Mouse (Mus musculus) myocyte (in vitro differentiated cells): ENCODE measurements around the gene Nrf1.

ENCODE experiments used
- CEBPB ChIP-seq: IDR thresholded peaks from 2 replicates; pipeline ENCODE4 v1.6.1; 2011; ENCODE audit warnings: mild to moderate bottlenecking, moderate library complexity; ENCODE audit not compliant: poor library complexity, insufficient read depth, severe bottlenecking
- MAX ChIP-seq: IDR thresholded peaks from one replicate; pipeline ENCODE4 v1.6.1; 2011; ENCODE audit warnings: low read depth, mild to moderate bottlenecking, control low read depth
- MYOD1 ChIP-seq, 3 experiments: IDR thresholded peaks; one replicate each; pipeline ENCODE4 v1.6.1; 2011; ENCODE audit warnings: control low read depth in 2 of 3, low read depth in 2 of 3, mild to moderate bottlenecking in 2 of 3, moderate library complexity in 1 of 3; ENCODE audit not compliant: insufficient read length in 2 of 3, control insufficient read depth in 1 of 3
- MYOG ChIP-seq, 3 experiments: IDR thresholded peaks; one replicate each; pipeline ENCODE4 v1.6.1; 2011; ENCODE audit warnings: control low read depth in 2 of 3, low read depth in 2 of 3, mild to moderate bottlenecking in 2 of 3; ENCODE audit not compliant: insufficient read length in 2 of 3, control insufficient read depth in 1 of 3, insufficient read depth in 1 of 3
- POLR2A ChIP-seq: IDR thresholded peaks from one replicate; pipeline ENCODE4 v1.6.1; 2011; ENCODE audit warnings: low read depth, mild to moderate bottlenecking, control low read depth, moderate library complexity; ENCODE audit not compliant: insufficient read length
- REST ChIP-seq: IDR thresholded peaks from one replicate; pipeline ENCODE4 v1.6.1; 2011; ENCODE audit warnings: mild to moderate bottlenecking, control low read depth, moderate library complexity; ENCODE audit not compliant: insufficient read depth, insufficient read length
- SRF ChIP-seq: IDR thresholded peaks from one replicate; pipeline ENCODE4 v1.6.1; 2011; ENCODE audit warnings: low read depth; ENCODE audit not compliant: control insufficient read depth, insufficient read length
- TCF12 ChIP-seq: IDR thresholded peaks from one replicate; pipeline ENCODE4 v1.6.1; 2011; ENCODE audit warnings: mild to moderate bottlenecking, control low read depth; ENCODE audit not compliant: poor library complexity, insufficient read depth, severe bottlenecking
- USF1 ChIP-seq: IDR thresholded peaks from one replicate; pipeline ENCODE4 v1.6.1; 2011; ENCODE audit warnings: low read depth, mild to moderate bottlenecking, control low read depth, moderate library complexity

DNA sequence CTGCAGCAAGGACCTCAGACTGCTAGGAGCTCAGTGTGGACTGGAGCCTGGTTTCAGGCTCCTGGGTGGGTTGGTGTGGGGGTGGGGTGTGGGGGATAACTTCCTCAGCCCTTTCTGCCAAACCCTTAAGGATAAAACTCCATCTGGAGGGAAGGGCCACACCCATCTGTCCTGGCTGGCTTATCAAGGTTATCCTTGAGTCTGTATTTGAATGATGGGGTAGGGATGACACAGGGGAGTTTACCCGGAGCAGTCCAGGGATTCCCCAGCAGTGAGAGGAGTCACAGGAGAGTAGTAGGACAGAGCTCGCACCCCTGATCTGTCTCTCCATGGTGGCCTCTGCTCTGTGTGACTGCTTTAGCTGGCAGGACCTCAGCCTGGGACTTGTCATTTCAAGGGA lies 132.5 kb downstream of the Nrf1 start:
- no peak for TF ChIP-seq POLR2A
- TF ChIP-seq CEBPB = no peak
- TF ChIP-seq MAX = no peak
- no peak for TF ChIP-seq MYOG (IDR thresholded peaks at IDR 0.05; ENCODE audit: control insufficient read depth in 1 of 3, insufficient read depth in 1 of 3, insufficient read length in 2 of 3, low read depth in 2 of 3)
- TF ChIP-seq USF1 = no peak
- TF ChIP-seq SRF = no peak
- no peak for TF ChIP-seq TCF12
- TF ChIP-seq MYOD1 (IDR thresholded peaks at IDR 0.05; ENCODE audit: control insufficient read depth in 1 of 3, insufficient read length in 2 of 3, low read depth in 2 of 3) = no peak
- TF ChIP-seq REST = no peak
